Mouse (Mus musculus): ENCODE measurements around the gene Asb17.
"Not testable (repeated sequence)": the region's sequence is repeated elsewhere in the genome, so short reads cannot be mapped to it uniquely, and the experiment has no call there.

Asb17 gene

GRCm38 (mm10) chr3:153831873-153832653 lies 11.9 kb upstream of the Asb17 start:
- in situ Hi-C loops (cut with MboI, MseI): no loop called here

- in situ Hi-C loops (cut with MboI, MseI): no loop called here
Observed at GRCm38 (mm10) chr3:153832654-153832945, 11.4 kb upstream of the Asb17 start.

- in situ Hi-C loops (cut with MboI, MseI): no loop called here
Observed at GRCm38 (mm10) chr3:153834071-153834470, 9.9 kb upstream of the Asb17 start.

GRCm38 (mm10) chr3:153835455-153836086 lies 8.4 kb upstream of the Asb17 start:
- in situ Hi-C loops (cut with MboI, MseI): no loop called here

- in situ Hi-C loops (cut with MboI, MseI): no loop called here
Observed at GRCm38 (mm10) chr3:153836316-153836715, 7.7 kb upstream of the Asb17 start.

GRCm38 (mm10) chr3:153837593-153837992 lies 6.4 kb upstream of the Asb17 start:
- in situ Hi-C loops (cut with MboI, MseI): no loop called here

GRCm38 (mm10) chr3:153844757-153845156 lies 748 bp downstream of the Asb17 start:
- in situ Hi-C loops (cut with MboI, MseI): no loop called here

- in situ Hi-C loops (cut with MboI, MseI): no loop called here
Observed at GRCm38 (mm10) chr3:153845500-153845899, 1.5 kb downstream of the Asb17 start.

- in situ Hi-C loops (cut with MboI, MseI): no loop called here
Observed at GRCm38 (mm10) chr3:153846109-153846508, 2.1 kb downstream of the Asb17 start.

GRCm38 (mm10) chr3:153847207-153847733 lies 3.3 kb downstream of the Asb17 start:
- in situ Hi-C loops (cut with MboI, MseI): no loop called here

- in situ Hi-C loops (cut with MboI, MseI): loop anchor here in 1 of 2 experiments (10.0 kb wide), 1 partner anchor 745 kb away; the partner anchor contains the start of genes Cryz and Tyw3
Observed at GRCm38 (mm10) chr3:153849368-153850015, 5.5 kb downstream of the Asb17 start.

- in situ Hi-C loops (cut with MboI, MseI): loop anchor here in 1 of 2 experiments (10.0 kb wide), 1 partner anchor 744 kb away; the partner anchor contains the start of genes Cryz and Tyw3
Observed at GRCm38 (mm10) chr3:153850759-153851158, 6.8 kb downstream of the Asb17 start.

GRCm38 (mm10) chr3:153852266-153852665 lies 8.3 kb downstream of the Asb17 start:
- in situ Hi-C loops (cut with MboI, MseI): loop anchor here in 1 of 2 experiments (10.0 kb wide), 1 partner anchor 743 kb away; the partner anchor contains the start of genes Cryz and Tyw3

- in situ Hi-C loops (cut with MboI, MseI): loop anchor here in 1 of 2 experiments (10.0 kb wide), 1 partner anchor 736 kb away; the partner anchor contains the start of genes Cryz and Tyw3
Observed at GRCm38 (mm10) chr3:153858350-153859001, 14.5 kb downstream of the Asb17 start.

- in situ Hi-C loops (cut with MboI, MseI): not testable (repeated sequence)
Observed at GRCm38 (mm10) chr3:153860392-153860791, 16.4 kb downstream of the Asb17 start.

GRCm38 (mm10) chr3:153863816-153864215 lies 19.8 kb downstream of the Asb17 start:
- in situ Hi-C loops (cut with MboI, MseI): no loop called here

GRCm38 (mm10) chr3:153864636-153865429 lies 20.8 kb downstream of the Asb17 start:
- in situ Hi-C loops (cut with MboI, MseI): no loop called here

GRCm38 (mm10) chr3:153867149-153868136 lies 23.4 kb downstream of the Asb17 start:
- in situ Hi-C loops (cut with MboI, MseI): no loop called here

- in situ Hi-C loops (cut with MboI, MseI): no loop called here
Observed at GRCm38 (mm10) chr3:153871396-153871795, 27.4 kb downstream of the Asb17 start.

All from T-helper 17 cell (primary cell).